24 mouse cellular contexts compared by ENCODE assay signal in genomic region chr13:52279281-52279969, GRCm38 (mm10).
DNase-seq lines count a peak whose midpoint lies in the region; TF ChIP-seq lines count a peak whose summit lies in the region.
"Had no signal": no experiment of that assay in that cellular context is flagged by ENCODE, and none has a peak within 500 bp of the region (broad histone marks: within the 10 kb centered on the region; RNA-seq: fewer than 3 reads in every experiment).

No protein-coding gene starts in this region.

- H3ac ChIP-seq in myocyte (ENCODE audit: control insufficient read depth, insufficient read length), result no peak overlapping the region

- H3K36me3 ChIP-seq in myocyte (ENCODE audit: control insufficient read depth, insufficient read depth), result no peaks in the 10 kb centered on the region
- H3K36me3 ChIP-seq: embryonic facial prominence, embryonic 13.5 days; G1E; heart, embryonic 15.5 days; liver, embryonic 12.5 days; midbrain, embryonic 13.5 days; neural tube, embryonic 15.5 days had no signal

- H3K4me3 ChIP-seq in myocyte, result no peak overlapping the region
- H3K4me3 ChIP-seq: embryonic facial prominence, embryonic 13.5 days; erythroblast, embryonic 14.5 days; heart, embryonic 15.5 days; layer of hippocampus, adult 2 months; liver, embryonic 12.5 days; midbrain, embryonic 13.5 days; neural tube, embryonic 15.5 days had no signal

- H3K79me2 ChIP-seq in myocyte (ENCODE audit: control insufficient read depth, insufficient read depth), result no peaks in the 10 kb centered on the region

- TF ChIP-seq POLR2A in myocyte (IDR thresholded peaks at IDR 0.05; ENCODE audit: insufficient read length, low read depth), result no peak

- no peak overlapping the region for H3K4me2 ChIP-seq in myocyte (ENCODE audit: low read depth)
- H3K4me2 ChIP-seq: embryonic facial prominence, embryonic 13.5 days; heart, embryonic 15.5 days; liver, embryonic 12.5 days; midbrain, embryonic 13.5 days; neural tube, embryonic 15.5 days had no signal

- DNase-seq in urinary bladder, adult 2 months (ENCODE audit: low spot score), result peak; percentile 12
- DNase-seq in urinary bladder, postnatal 14 days (ENCODE audit: low spot score), result no peak
- DNase-seq in B cell, adult 2 months, result peak; percentile 44 to 49
- no peak for DNase-seq in adrenal gland, adult (ENCODE audit: inconsistent age in 2 of 2, low spot score in 1 of 2)
- DNase-seq in cerebellum, postnatal 4 days (ENCODE audit: low spot score in 2 of 2), result no peak
- DNase-seq: adrenal gland, postnatal 25 days; cerebellum, adult 11-12 months; cerebellum, adult 9-11 months; forebrain, postnatal 0 days; kidney, adult 2 months; kidney, postnatal 36 days; liver, postnatal 0 days; right cerebral cortex, postnatal 4 days; thymus, adult 18-20 months; thymus, postnatal 36 days had no signal

- H3K27me3 ChIP-seq in myocyte (ENCODE audit: control insufficient read depth, insufficient read depth, insufficient read length), result no peaks in the 10 kb centered on the region
- H3K27me3 ChIP-seq: liver, embryonic 12.5 days; neural tube, embryonic 15.5 days had no signal

TF ChIP-seq in myocyte, 11 proteins besides CTCF, POLR2A, EP300 and RAD21:
- peak; percentile 36; the same call in 1 of the 2 replicates for TF ChIP-seq CEBPB (IDR thresholded peaks at IDR 0.05; ENCODE audit: insufficient read depth, poor library complexity, severe bottlenecking)
- TF ChIP-seq MYOD1 (IDR thresholded peaks at IDR 0.05; ENCODE audit: control insufficient read depth in 1 of 3, insufficient read length in 2 of 3, low read depth in 2 of 3), result peak in 2 of 3 experiments; percentile 77 to 78
- TF ChIP-seq TCF12 (IDR thresholded peaks at IDR 0.05; ENCODE audit: insufficient read depth, poor library complexity, severe bottlenecking), result peak; percentile 39
- no peak for TF ChIP-seq TCF3 (IDR thresholded peaks at IDR 0.05; ENCODE audit: insufficient read length, low read depth)
- TF ChIP-seq REST (IDR thresholded peaks at IDR 0.05; ENCODE audit: insufficient read depth, insufficient read length), result no peak
- peak in 1 of 3 experiments; percentile 26 for TF ChIP-seq MYOG (IDR thresholded peaks at IDR 0.05; ENCODE audit: control insufficient read depth in 1 of 3, insufficient read depth in 1 of 3, insufficient read length in 2 of 3, low read depth in 2 of 3)

Comparison
In these comparisons a context has a peak if more than half of its experiments do, and no peak if none do; other contexts are left out.
1. DNase-seq: peak in urinary bladder, adult 2 months (single experiment) and B cell, adult 2 months (2 of 2); none in urinary bladder, postnatal 14 days (single experiment), adrenal gland, adult (0 of 2) and cerebellum, postnatal 4 days (0 of 2).